Mouse (Mus musculus): ENCODE results near the gene Foxs1.

Foxs1 gene

GRCm38 (mm10) chr2:152933048-152933447 is at the start of gene Foxs1:
Gene Foxs1 (minus strand): TSS chr2:152933208.
- peak; percentile 70 to 79 for DNase-seq

- DNase-seq: no peak
Observed at GRCm38 (mm10) chr2:152976991-152977390, 44.0 kb upstream of the Foxs1 start.

- no peak for DNase-seq
Observed at GRCm38 (mm10) chr2:152965555-152965954, 32.5 kb upstream of the Foxs1 start.

GRCm38 (mm10) chr2:152962091-152962793 is 29.2 kb upstream of the Foxs1 start, which contains the start of gene Ttll9:
Gene Ttll9 (plus strand): TSS chr2:152962485.
- peak; percentile 80 to 85 for DNase-seq

GRCm38 (mm10) chr2:152958116-152958515 is 25.1 kb upstream of the Foxs1 start:
- peak in 1 of 2 experiments; percentile 37 for DNase-seq

GRCm38 (mm10) chr2:152951850-152952720 is 19.1 kb upstream of the Foxs1 start:
- DNase-seq: peak in 1 of 2 experiments; percentile 30

GRCm38 (mm10) chr2:152951065-152951849 is 18.2 kb upstream of the Foxs1 start, which contains the start of gene Dusp15:
Gene Dusp15 (minus strand): TSS chr2:152951698.
- DNase-seq: peak; percentile 45 to 63

GRCm38 (mm10) chr2:152950358-152951064 is 17.5 kb upstream of the Foxs1 start:
- DNase-seq: peak in 1 of 2 experiments; percentile 35

GRCm38 (mm10) chr2:152948438-152949020 is 15.5 kb upstream of the Foxs1 start:
- DNase-seq: no peak

- DNase-seq: no peak
Observed at GRCm38 (mm10) chr2:152947098-152947497, 14.1 kb upstream of the Foxs1 start.

GRCm38 (mm10) chr2:152944013-152944412 is 11.0 kb upstream of the Foxs1 start:
- DNase-seq: no peak

GRCm38 (mm10) chr2:152943568-152943967 is 10.6 kb upstream of the Foxs1 start:
- DNase-seq: no peak

GRCm38 (mm10) chr2:152942898-152943515 is 10.0 kb upstream of the Foxs1 start:
- peak in 1 of 2 experiments; percentile 47 for DNase-seq

GRCm38 (mm10) chr2:152941776-152942175 is 8.8 kb upstream of the Foxs1 start:
- DNase-seq: no peak

GRCm38 (mm10) chr2:152941106-152941505 is 8.1 kb upstream of the Foxs1 start:
- DNase-seq: no peak

GRCm38 (mm10) chr2:152939846-152940245 is 6.8 kb upstream of the Foxs1 start:
- DNase-seq: peak; percentile 80 to 83

- DNase-seq: peak; percentile 81 to 84
Observed at GRCm38 (mm10) chr2:152933614-152934013, 606 bp upstream of the Foxs1 start.

GRCm38 (mm10) chr2:152931456-152932160 is 1.4 kb downstream of the Foxs1 start:
- peak; percentile 52 to 63 for DNase-seq

GRCm38 (mm10) chr2:152930276-152930675 is 2.7 kb downstream of the Foxs1 start:
- peak; percentile 67 to 75 for DNase-seq

GRCm38 (mm10) chr2:152928988-152929370 is 4.0 kb downstream of the Foxs1 start:
- no peak for DNase-seq

All from kidney, postnatal 4 days (tissue).